Mouse (Mus musculus): ENCODE measurements around the gene Eef1akmt2.

Eef1akmt2 gene

GRCm38 (mm10) chr7:132790447-132791219 is 61.8 kb downstream of the Eef1akmt2 start:
- DNase-seq (ENCODE audit: low spot score in 2 of 2): no peak

GRCm38 (mm10) chr7:132788826-132789225 is 63.6 kb downstream of the Eef1akmt2 start:
- DNase-seq (ENCODE audit: low spot score in 2 of 2): no peak

GRCm38 (mm10) chr7:132787496-132788190 is 64.8 kb downstream of the Eef1akmt2 start:
- DNase-seq (ENCODE audit: low spot score in 2 of 2): no peak

- no peak for DNase-seq (ENCODE audit: low spot score in 2 of 2)
Observed at GRCm38 (mm10) chr7:132787022-132787421, 65.5 kb downstream of the Eef1akmt2 start.

GRCm38 (mm10) chr7:132786522-132786921 is 66.0 kb downstream of the Eef1akmt2 start:
- no peak for DNase-seq (ENCODE audit: low spot score in 2 of 2)

GRCm38 (mm10) chr7:132786011-132786410 is 66.5 kb downstream of the Eef1akmt2 start:
- DNase-seq (ENCODE audit: low spot score in 2 of 2): no peak

- DNase-seq (ENCODE audit: low spot score in 2 of 2): no peak
Observed at GRCm38 (mm10) chr7:132784101-132784500, 68.4 kb downstream of the Eef1akmt2 start.

GRCm38 (mm10) chr7:132781850-132782249 is 70.6 kb downstream of the Eef1akmt2 start:
- DNase-seq (ENCODE audit: low spot score in 2 of 2): no peak

- DNase-seq (ENCODE audit: low spot score in 2 of 2): no peak
Observed at GRCm38 (mm10) chr7:132781130-132781814, 71.2 kb downstream of the Eef1akmt2 start.

- no peak for DNase-seq (ENCODE audit: low spot score in 2 of 2)
Observed at GRCm38 (mm10) chr7:132780611-132781010, 71.9 kb downstream of the Eef1akmt2 start.

GRCm38 (mm10) chr7:132778630-132779029 is 73.8 kb downstream of the Eef1akmt2 start:
- no peak for DNase-seq (ENCODE audit: low spot score in 2 of 2)

- no peak for DNase-seq (ENCODE audit: low spot score in 2 of 2)
Observed at GRCm38 (mm10) chr7:132777728-132778453, 74.6 kb downstream of the Eef1akmt2 start.

Data from urinary bladder, postnatal 4 days (tissue).